Mouse (Mus musculus): ENCODE measurements around the gene Dennd1a. TPM values are rescaled to one million over a fixed set of nuclear protein-coding genes. Genes with fewer than 3 reads are reported as not detected.

Dennd1a gene
- total and polyA plus RNA-seq, 2 experiments = 13.0 to 14.5 TPM

- Histone ChIP-seq H3K36me3 (ENCODE audit: control insufficient read depth, insufficient read depth, low read length) (no peaks in the 10 kb centered on the region), H3K4me3 (ENCODE audit: insufficient read depth, low read depth, low read length) (no peak overlapping the region), H3K79me2 (ENCODE audit: control insufficient read depth, insufficient read depth, low read length) (no peaks in the 10 kb centered on the region), H3K27ac (replicated peaks; ENCODE audit: insufficient read depth, low read depth, low read length) (no peak overlapping the region), H3K9ac (ENCODE audit: low read depth, low read length) (no peak overlapping the region), H3K4me1 (ENCODE audit: control insufficient read depth, insufficient read depth, low read length) (no peaks in the 10 kb centered on the region), H3K27me3 (ENCODE audit: control insufficient read depth, insufficient read depth, low read length) (no peaks in the 10 kb centered on the region)
- no peak for DNase-seq (ENCODE audit: extremely low read depth, low read depth, low spot score)
- WGBS = 84% methylated on average over 4 of the region's 4 CpGs
- TF ChIP-seq POLR2A (IDR thresholded peaks at IDR 0.05; ENCODE audit: extremely low read depth, insufficient read depth, low read length) (no peak), CTCF (IDR thresholded peaks at IDR 0.05; ENCODE audit: low read depth, low read length) (no peak)
Measured at GRCm38 (mm10) chr2:37872791-37873190, 414.4 kb downstream of the Dennd1a start.

- no peaks in the 10 kb centered on the region for H3K4me1 ChIP-seq (ENCODE audit: control insufficient read depth, insufficient read depth, low read length)
- H3K4me3 ChIP-seq (ENCODE audit: insufficient read depth, low read depth, low read length) = no peak overlapping the region
- no peak for DNase-seq (ENCODE audit: extremely low read depth, low read depth, low spot score)
- no peak overlapping the region for H3K9ac ChIP-seq (ENCODE audit: low read depth, low read length)
- H3K27me3 ChIP-seq (ENCODE audit: control insufficient read depth, insufficient read depth, low read length) = no peaks in the 10 kb centered on the region
- H3K79me2 ChIP-seq (ENCODE audit: control insufficient read depth, insufficient read depth, low read length) = no peaks in the 10 kb centered on the region
- TF ChIP-seq CTCF (IDR thresholded peaks at IDR 0.05; ENCODE audit: low read depth, low read length) = no peak
- TF ChIP-seq POLR2A (IDR thresholded peaks at IDR 0.05; ENCODE audit: extremely low read depth, insufficient read depth, low read length) = no peak
- no peak overlapping the region for H3K27ac ChIP-seq (replicated peaks; ENCODE audit: insufficient read depth, low read depth, low read length)
- WGBS = 84% methylated on average over 6 of the region's 6 CpGs
- H3K36me3 ChIP-seq (ENCODE audit: control insufficient read depth, insufficient read depth, low read length) = no peaks in the 10 kb centered on the region
Measured at GRCm38 (mm10) chr2:37869628-37870027, 417.6 kb downstream of the Dennd1a start.

- Histone ChIP-seq H3K4me1 (ENCODE audit: control insufficient read depth, insufficient read depth, low read length) (no peaks in the 10 kb centered on the region), H3K27me3 (ENCODE audit: control insufficient read depth, insufficient read depth, low read length) (no peaks in the 10 kb centered on the region), H3K4me3 (ENCODE audit: insufficient read depth, low read depth, low read length) (no peak overlapping the region), H3K27ac (replicated peaks; ENCODE audit: insufficient read depth, low read depth, low read length) (no peak overlapping the region), H3K79me2 (ENCODE audit: control insufficient read depth, insufficient read depth, low read length) (no peaks in the 10 kb centered on the region), H3K9ac (ENCODE audit: low read depth, low read length) (no peak overlapping the region), H3K36me3 (ENCODE audit: control insufficient read depth, insufficient read depth, low read length) (no peaks in the 10 kb centered on the region)
- no peak for DNase-seq (ENCODE audit: extremely low read depth, low read depth, low spot score)
- TF ChIP-seq POLR2A (IDR thresholded peaks at IDR 0.05; ENCODE audit: extremely low read depth, insufficient read depth, low read length) (no peak), CTCF (IDR thresholded peaks at IDR 0.05; ENCODE audit: low read depth, low read length) (no peak)
- 87% methylated on average over 5 of the region's 5 CpGs for WGBS
Measured at GRCm38 (mm10) chr2:37867387-37867786, 419.8 kb downstream of the Dennd1a start.

GRCm38 (mm10) chr2:37857472-37857871 is 429.7 kb downstream of the Dennd1a start:
- 29% methylated on average over 1 of the region's 1 CpGs for WGBS

GRCm38 (mm10) chr2:37856955-37857354 is 430.2 kb downstream of the Dennd1a start:
- WGBS = 39% methylated on average over 3 of the region's 3 CpGs
- TF ChIP-seq CTCF (IDR thresholded peaks at IDR 0.05; ENCODE audit: low read depth, low read length) = no peak
- no peak for TF ChIP-seq POLR2A (IDR thresholded peaks at IDR 0.05; ENCODE audit: extremely low read depth, insufficient read depth, low read length)

More at GRCm38 (mm10) chr2:37857472-37857871, 429.7 kb downstream of the Dennd1a start:
- Histone ChIP-seq H3K27ac (replicated peaks; ENCODE audit: insufficient read depth, low read depth, low read length) (no peak overlapping the region), H3K27me3 (ENCODE audit: control insufficient read depth, insufficient read depth, low read length) (no peaks in the 10 kb centered on the region), H3K4me1 (ENCODE audit: control insufficient read depth, insufficient read depth, low read length) (no peaks in the 10 kb centered on the region), H3K36me3 (ENCODE audit: control insufficient read depth, insufficient read depth, low read length) (peaks cover 7% of the 10 kb centered on the region; the same call in 1 of the 2 replicates), H3K4me3 (ENCODE audit: insufficient read depth, low read depth, low read length) (no peak overlapping the region), H3K79me2 (ENCODE audit: control insufficient read depth, insufficient read depth, low read length) (no peaks in the 10 kb centered on the region), H3K9ac (ENCODE audit: low read depth, low read length) (no peak overlapping the region)
- DNase-seq (ENCODE audit: extremely low read depth, low read depth, low spot score) = peak; percentile 26
- no peak for TF ChIP-seq CTCF (IDR thresholded peaks at IDR 0.05; ENCODE audit: low read depth, low read length)
- TF ChIP-seq POLR2A (IDR thresholded peaks at IDR 0.05; ENCODE audit: extremely low read depth, insufficient read depth, low read length) = no peak

GRCm38 (mm10) chr2:37855226-37855625 is 432.0 kb downstream of the Dennd1a start:
- Histone ChIP-seq H3K36me3 (ENCODE audit: control insufficient read depth, insufficient read depth, low read length) (peaks cover 8% of the 10 kb centered on the region; the same call in 1 of the 2 replicates), H3K27me3 (ENCODE audit: control insufficient read depth, insufficient read depth, low read length) (no peaks in the 10 kb centered on the region)
- 95% methylated on average over 2 of the region's 2 CpGs for WGBS

More at GRCm38 (mm10) chr2:37856955-37857354, 430.2 kb downstream of the Dennd1a start:
- H3K79me2 ChIP-seq (ENCODE audit: control insufficient read depth, insufficient read depth, low read length) = no peaks in the 10 kb centered on the region
- DNase-seq (ENCODE audit: extremely low read depth, low read depth, low spot score) = no peak
- no peak overlapping the region for H3K9ac ChIP-seq (ENCODE audit: low read depth, low read length)
- no peak overlapping the region for H3K27ac ChIP-seq (replicated peaks; ENCODE audit: insufficient read depth, low read depth, low read length)
- no peaks in the 10 kb centered on the region for H3K4me1 ChIP-seq (ENCODE audit: control insufficient read depth, insufficient read depth, low read length)
- H3K4me3 ChIP-seq (ENCODE audit: insufficient read depth, low read depth, low read length) = no peak overlapping the region
- peaks cover 7% of the 10 kb centered on the region; the same call in 1 of the 2 replicates for H3K36me3 ChIP-seq (ENCODE audit: control insufficient read depth, insufficient read depth, low read length)
- no peaks in the 10 kb centered on the region for H3K27me3 ChIP-seq (ENCODE audit: control insufficient read depth, insufficient read depth, low read length)

More at GRCm38 (mm10) chr2:37855226-37855625, 432.0 kb downstream of the Dennd1a start:
- TF ChIP-seq CTCF (IDR thresholded peaks at IDR 0.05; ENCODE audit: low read depth, low read length) (no peak), POLR2A (IDR thresholded peaks at IDR 0.05; ENCODE audit: extremely low read depth, insufficient read depth, low read length) (no peak)
- H3K4me1 ChIP-seq (ENCODE audit: control insufficient read depth, insufficient read depth, low read length) = no peaks in the 10 kb centered on the region
- H3K9ac ChIP-seq (ENCODE audit: low read depth, low read length) = no peak overlapping the region
- no peaks in the 10 kb centered on the region for H3K79me2 ChIP-seq (ENCODE audit: control insufficient read depth, insufficient read depth, low read length)
- no peak overlapping the region for H3K27ac ChIP-seq (replicated peaks; ENCODE audit: insufficient read depth, low read depth, low read length)
- H3K4me3 ChIP-seq (ENCODE audit: insufficient read depth, low read depth, low read length) = no peak overlapping the region
- DNase-seq (ENCODE audit: extremely low read depth, low read depth, low spot score) = no peak

All from liver, adult 2 months (tissue).